Comparison of ENCODE assay signal across 10 mouse cellular contexts in genomic region chr12:116550031-116550430, GRCm38 (mm10).
DNase-seq lines count a peak whose midpoint lies in the region; ATAC-seq and TF ChIP-seq lines count a peak whose summit lies in the region.
"Had no signal": no experiment of that assay in that cellular context is flagged by ENCODE, and none has a peak within 500 bp of the region (broad histone marks: within the 10 kb centered on the region; RNA-seq: fewer than 3 reads in every experiment).

No protein-coding gene starts in this region.

- TF ChIP-seq EP300 in liver, postnatal 0 days (IDR thresholded peaks at IDR 0.05; ENCODE audit: low read depth): no peak

- no peak overlapping the region for H3K4me2 ChIP-seq in liver, postnatal 0 days (ENCODE audit: low read depth, low read length)
- H3K4me2 ChIP-seq in intestine, embryonic 16.5 days (ENCODE audit: low read depth, low read length): no peak overlapping the region
- H3K4me2 ChIP-seq in forebrain, embryonic 15.5 days (replicated peaks): no peak overlapping the region
- H3K4me2 ChIP-seq: embryonic facial prominence, embryonic 15.5 days; neural tube, embryonic 12.5 days had no signal

- DNase-seq in liver, adult 2 months (ENCODE audit: extremely low read depth, low read depth, low spot score): peak; percentile 43
- no peak for DNase-seq in liver, postnatal 0 days
- peak; percentile 31 for DNase-seq in brain, embryonic 14.5 days (ENCODE audit: low read depth)
- DNase-seq in heart, postnatal 14 days: peak; percentile 73 to 82
- DNase-seq in lung, adult 18-20 months: peak; percentile 72 to 76
- DNase-seq in urinary bladder, postnatal 4 days (ENCODE audit: low spot score in 2 of 2): no peak

- no peaks in the 10 kb centered on the region for H3K36me3 ChIP-seq in liver, adult 2 months (ENCODE audit: control insufficient read depth, insufficient read depth, low read length)
- no peaks in the 10 kb centered on the region for H3K36me3 ChIP-seq in liver, postnatal 0 days (replicated peaks; ENCODE audit: insufficient read depth, low read length)
- no peaks in the 10 kb centered on the region for H3K36me3 ChIP-seq in intestine, embryonic 16.5 days (ENCODE audit: control insufficient read depth, insufficient read depth, low read length)
- no peaks in the 10 kb centered on the region for H3K36me3 ChIP-seq in forebrain, embryonic 15.5 days
- H3K36me3 ChIP-seq: embryonic facial prominence, embryonic 15.5 days; neural tube, embryonic 12.5 days had no signal

- H3K9me3 ChIP-seq in liver, postnatal 0 days (ENCODE audit: low read length): no peaks in the 10 kb centered on the region
- H3K9me3 ChIP-seq in intestine, embryonic 16.5 days (ENCODE audit: control insufficient read depth, low read length): no peaks in the 10 kb centered on the region
- no peaks in the 10 kb centered on the region for H3K9me3 ChIP-seq in forebrain, embryonic 15.5 days
- H3K9me3 ChIP-seq: embryonic facial prominence, embryonic 15.5 days; neural tube, embryonic 12.5 days had no signal

- ATAC-seq in liver, postnatal 0 days: no peak
- ATAC-seq in intestine, embryonic 16.5 days: no peak
- no peak for ATAC-seq in forebrain, embryonic 15.5 days (replicated peaks)

- no peaks in the 10 kb centered on the region for H3K79me2 ChIP-seq in liver, adult 2 months (ENCODE audit: control insufficient read depth, insufficient read depth, low read length)

- WGBS in liver, adult 2 months: 17% methylated on average over 1 of the region's 1 CpGs
- WGBS in liver, postnatal 0 days (ENCODE audit: insufficient replicate concordance): 60% methylated on average over 1 of the region's 1 CpGs
- WGBS in intestine, embryonic 16.5 days: 81% methylated on average over 1 of the region's 1 CpGs
- WGBS in forebrain, embryonic 15.5 days: 65% methylated on average over 1 of the region's 1 CpGs

- no peak overlapping the region for H3K4me3 ChIP-seq in liver, adult 2 months (ENCODE audit: insufficient read depth, low read depth, low read length)
- H3K4me3 ChIP-seq in liver, postnatal 0 days (ENCODE audit: low read depth, low read length): no peak overlapping the region
- H3K4me3 ChIP-seq in intestine, embryonic 16.5 days (ENCODE audit: low read length): no peak overlapping the region
- no peak overlapping the region for H3K4me3 ChIP-seq in forebrain, embryonic 15.5 days
- H3K4me3 ChIP-seq: embryonic facial prominence, embryonic 15.5 days; neural tube, embryonic 12.5 days had no signal

- H3K4me1 ChIP-seq in liver, adult 2 months (ENCODE audit: control insufficient read depth, insufficient read depth, low read length): no peaks in the 10 kb centered on the region
- no peaks in the 10 kb centered on the region for H3K4me1 ChIP-seq in liver, postnatal 0 days (ENCODE audit: insufficient read depth)
- no peaks in the 10 kb centered on the region for H3K4me1 ChIP-seq in intestine, embryonic 16.5 days (ENCODE audit: control insufficient read depth, insufficient read depth, low read length)
- H3K4me1 ChIP-seq in forebrain, embryonic 15.5 days: no peaks in the 10 kb centered on the region
- H3K4me1 ChIP-seq: embryonic facial prominence, embryonic 15.5 days; neural tube, embryonic 12.5 days had no signal

- TF ChIP-seq CTCF in liver, adult 2 months (IDR thresholded peaks at IDR 0.05; ENCODE audit: low read depth, low read length): no peak
- TF ChIP-seq CTCF in liver, postnatal 0 days (IDR thresholded peaks at IDR 0.05; ENCODE audit: low read depth): no peak
- no peak for TF ChIP-seq CTCF in brain, embryonic 14.5 days (IDR thresholded peaks at IDR 0.05; ENCODE audit: borderline replicate concordance, extremely low read depth, insufficient read depth, insufficient read length)

- intact Hi-C loops in heart, postnatal 14 days (cut with DNase I): loop anchor here (5.0 kb wide), 1 partner anchor 72 kb away; no protein-coding TSS in a partner anchor

- no peaks in the 10 kb centered on the region for H3K27me3 ChIP-seq in liver, adult 2 months (ENCODE audit: control insufficient read depth, insufficient read depth, low read length)
- H3K27me3 ChIP-seq in liver, postnatal 0 days (ENCODE audit: insufficient read depth, low read length): 0 out of 2 replicates have a peak, but pooled peaks cover 2% of the 10 kb centered on the region
- H3K27me3 ChIP-seq in intestine, embryonic 16.5 days (replicated peaks; ENCODE audit: control insufficient read depth, insufficient read depth, low read length): no peaks in the 10 kb centered on the region
- H3K27me3 ChIP-seq in forebrain, embryonic 15.5 days: no peaks in the 10 kb centered on the region
- H3K27me3 ChIP-seq: neural tube, embryonic 12.5 days had no signal

- H3K9ac ChIP-seq in liver, adult 2 months (ENCODE audit: low read depth, low read length): no peak overlapping the region
- no peak overlapping the region for H3K9ac ChIP-seq in liver, postnatal 0 days (replicated peaks)
- H3K9ac ChIP-seq in intestine, embryonic 16.5 days (ENCODE audit: low read depth, low read length): no peak overlapping the region
- no peak overlapping the region for H3K9ac ChIP-seq in forebrain, embryonic 15.5 days (replicated peaks)
- H3K9ac ChIP-seq: embryonic facial prominence, embryonic 15.5 days; neural tube, embryonic 12.5 days had no signal

- H3K27ac ChIP-seq in liver, adult 2 months (replicated peaks; ENCODE audit: insufficient read depth, low read depth, low read length): no peak overlapping the region
- no peak overlapping the region for H3K27ac ChIP-seq in liver, postnatal 0 days (ENCODE audit: low read depth)
- no peak overlapping the region for H3K27ac ChIP-seq in intestine, embryonic 16.5 days (ENCODE audit: low read length)
- no peak overlapping the region for H3K27ac ChIP-seq in forebrain, embryonic 15.5 days (replicated peaks)
- H3K27ac ChIP-seq: embryonic facial prominence, embryonic 15.5 days; neural tube, embryonic 12.5 days had no signal

- no peak for TF ChIP-seq POLR2A in liver, adult 2 months (IDR thresholded peaks at IDR 0.05; ENCODE audit: extremely low read depth, insufficient read depth, low read length)
- TF ChIP-seq POLR2A in brain, embryonic 14.5 days (IDR thresholded peaks at IDR 0.05; ENCODE audit: borderline replicate concordance, extremely low read depth, insufficient read depth, insufficient read length, poor library complexity, severe bottlenecking): no peak

Comparison
In these comparisons a context has a peak if more than half of its experiments do, and no peak if none do; other contexts are left out.
1. DNase-seq: peak in liver, adult 2 months (single experiment), brain, embryonic 14.5 days (single experiment), heart, postnatal 14 days (2 of 2) and lung, adult 18-20 months (2 of 2); none in liver, postnatal 0 days (single experiment) and urinary bladder, postnatal 4 days (0 of 2).